Mouse (Mus musculus) testis, adult 2 months (tissue): ENCODE results near the gene Fermt1. TPM values are rescaled to one million over a fixed set of nuclear protein-coding genes. Genes with fewer than 3 reads are reported as not detected.
A peak's percentile ranks its signal among the peaks of the same experiment; 100 is the strongest.

Experiments used
- H3K27ac ChIP-seq: fragments of 200-500 bp; 2 replicates; pipeline ENCODE4 v1.5.1; 2012; ENCODE audit warnings: low read depth, low read length; ENCODE audit not compliant: control insufficient read depth, insufficient read depth
- H3K27me3 ChIP-seq: fragments of 200-500 bp; 2 replicates; pipeline ENCODE4 v1.6.1; 2012; ENCODE audit warnings: mild to moderate bottlenecking, low read length, moderate library complexity; ENCODE audit not compliant: control insufficient read depth, insufficient read depth
- H3K36me3 ChIP-seq: fragments of 200-500 bp; 2 replicates; pipeline ENCODE4 v1.6.1; 2012; ENCODE audit warnings: mild to moderate bottlenecking, low read length; ENCODE audit not compliant: control insufficient read depth, insufficient read depth
- H3K4me1 ChIP-seq: fragments of 200-500 bp; 2 replicates; pipeline ENCODE4 v1.6.1; 2012; ENCODE audit warnings: low read length; ENCODE audit not compliant: control insufficient read depth, insufficient read depth
- H3K4me3 ChIP-seq: fragments of 200-500 bp; 2 replicates; pipeline ENCODE4 v1.5.1; 2012; ENCODE audit warnings: low read depth, mild to moderate bottlenecking, low read length, moderate library complexity, mixed read lengths; ENCODE audit not compliant: control insufficient read depth
- CTCF ChIP-seq: fragments of 200-500 bp; IDR thresholded peaks from 2 replicates; pipeline ENCODE4 v1.5.1; 2012; ENCODE audit warnings: low read depth, mild to moderate bottlenecking, inconsistent platforms, low read length, moderate library complexity; ENCODE audit not compliant: control insufficient read depth, insufficient read depth, insufficient replicate concordance
- POLR2A ChIP-seq: fragments of 200-500 bp; IDR thresholded peaks from 2 replicates; pipeline ENCODE4 v1.6.1; 2012; ENCODE audit warnings: low read depth, mild to moderate bottlenecking, inconsistent platforms, low read length, moderate library complexity; ENCODE audit not compliant: control insufficient read depth
- polyA plus RNA-seq: library from polyadenylated mRNA; depleted of rRNA; stranded (reverse); fragments of >200 nt; gene quantifications from 2 replicates; pipeline ENCODE4 v1.2.3, GENCODE M21; 2012

Fermt1 gene
- polyA plus RNA-seq, 1 experiment = not detected

GRCm38 (mm10) chr2:132914785-132915184 is 30.9 kb downstream of the Fermt1 start:
- Histone ChIP-seq H3K4me1 (no peaks in the 10 kb centered on the region), H3K36me3 (no peaks in the 10 kb centered on the region), H3K27me3 (no peaks in the 10 kb centered on the region), H3K27ac (no peak overlapping the region), H3K4me3 (no peak overlapping the region)
- TF ChIP-seq CTCF (no peak), POLR2A (no peak)

- no peak overlapping the region for H3K27ac ChIP-seq
- no peaks in the 10 kb centered on the region for H3K36me3 ChIP-seq
- H3K4me3 ChIP-seq = no peak overlapping the region
- no peaks in the 10 kb centered on the region for H3K4me1 ChIP-seq
- no peaks in the 10 kb centered on the region for H3K27me3 ChIP-seq
- TF ChIP-seq POLR2A = no peak
- peak; percentile 3; the same call in 1 of the 2 replicates for TF ChIP-seq CTCF
Measured at GRCm38 (mm10) chr2:132906763-132907162, 38.9 kb downstream of the Fermt1 start.

- H3K27ac ChIP-seq = peak overlapping the region; percentile 56; the same call in 1 of the 2 replicates
- H3K36me3 ChIP-seq = no peaks in the 10 kb centered on the region
- TF ChIP-seq CTCF (no peak), POLR2A (no peak)
- H3K4me1 ChIP-seq = no peaks in the 10 kb centered on the region
- no peak overlapping the region for H3K4me3 ChIP-seq
- H3K27me3 ChIP-seq = no peaks in the 10 kb centered on the region
Measured at GRCm38 (mm10) chr2:132904961-132905360, 40.7 kb downstream of the Fermt1 start.

- no peak overlapping the region for H3K27ac ChIP-seq
- H3K36me3 ChIP-seq = no peaks in the 10 kb centered on the region
- no peaks in the 10 kb centered on the region for H3K27me3 ChIP-seq
- TF ChIP-seq POLR2A = no peak
- peak; percentile 14; the same call in 1 of the 2 replicates for TF ChIP-seq CTCF
- no peak overlapping the region for H3K4me3 ChIP-seq
- no peaks in the 10 kb centered on the region for H3K4me1 ChIP-seq
Measured at GRCm38 (mm10) chr2:132903498-132903897, 42.2 kb downstream of the Fermt1 start.

- no peaks in the 10 kb centered on the region for H3K4me1 ChIP-seq
- H3K36me3 ChIP-seq = no peaks in the 10 kb centered on the region
- H3K27me3 ChIP-seq = no peaks in the 10 kb centered on the region
- TF ChIP-seq CTCF (no peak), POLR2A (no peak)
- H3K4me3 ChIP-seq = no peak overlapping the region
- peak overlapping the region; percentile 27 for H3K27ac ChIP-seq
Measured at GRCm38 (mm10) chr2:132902056-132902455, 43.6 kb downstream of the Fermt1 start.

GRCm38 (mm10) chr2:132901636-132902035 is 44.1 kb downstream of the Fermt1 start:
- no peaks in the 10 kb centered on the region for H3K36me3 ChIP-seq

GRCm38 (mm10) chr2:132900596-132900995 is 45.1 kb downstream of the Fermt1 start:
- Histone ChIP-seq H3K27ac (no peak overlapping the region), H3K36me3 (no peaks in the 10 kb centered on the region), H3K27me3 (no peaks in the 10 kb centered on the region), H3K4me3 (no peak overlapping the region), H3K4me1 (no peaks in the 10 kb centered on the region)
- TF ChIP-seq POLR2A = no peak
- TF ChIP-seq CTCF = no peak

More at GRCm38 (mm10) chr2:132901636-132902035, 44.1 kb downstream of the Fermt1 start:
- TF ChIP-seq CTCF = no peak
- TF ChIP-seq POLR2A = no peak
- H3K27ac ChIP-seq = no peak overlapping the region
- H3K4me3 ChIP-seq = no peak overlapping the region
- no peaks in the 10 kb centered on the region for H3K4me1 ChIP-seq
- H3K27me3 ChIP-seq = no peaks in the 10 kb centered on the region

GRCm38 (mm10) chr2:132898211-132898610 is 47.5 kb downstream of the Fermt1 start:
- TF ChIP-seq POLR2A = no peak
- no peaks in the 10 kb centered on the region for H3K4me1 ChIP-seq
- no peaks in the 10 kb centered on the region for H3K36me3 ChIP-seq
- H3K27me3 ChIP-seq = no peaks in the 10 kb centered on the region
- no peak overlapping the region for H3K4me3 ChIP-seq
- no peak overlapping the region for H3K27ac ChIP-seq
